Mouse (Mus musculus) intestine, embryonic 16.5 days (tissue): ENCODE measurements around the gene Tmco3. TPM values are rescaled to one million over a fixed set of nuclear protein-coding genes. Genes with fewer than 3 reads are reported as not detected.

Experiments used
- ATAC-seq: fragments of 200-750 bp; cut with Nextera tagmentation; 2 replicates; pipeline ENCODE4 v1.8.0; 2017; ENCODE audit warnings: moderate TSS enrichment, moderate library complexity
- H3K27ac ChIP-seq: fragments of 300-500 bp; sonication (generic); 2 replicates; pipeline ENCODE4 v1.5.1; 2014; ENCODE audit warnings: mild to moderate bottlenecking, low read length
- H3K27me3 ChIP-seq: fragments of 300-500 bp; sonication (generic); replicated peaks from 2 replicates; pipeline ENCODE4 v1.6.1; 2014; ENCODE audit warnings: low read length, control low read depth, mixed read lengths; ENCODE audit not compliant: control insufficient read depth, insufficient read depth
- H3K36me3 ChIP-seq: fragments of 300-500 bp; sonication (generic); 2 replicates; pipeline ENCODE4 v1.6.1; 2014; ENCODE audit warnings: low read length, control low read depth; ENCODE audit not compliant: control insufficient read depth, insufficient read depth
- H3K4me1 ChIP-seq: fragments of 300-500 bp; sonication (generic); 2 replicates; pipeline ENCODE4 v1.6.1; 2014; ENCODE audit warnings: low read length, control low read depth, mixed read lengths; ENCODE audit not compliant: control insufficient read depth, insufficient read depth
- H3K4me2 ChIP-seq: fragments of 300-500 bp; sonication (generic); 2 replicates; pipeline ENCODE4 v1.6.1; 2014; ENCODE audit warnings: low read depth, low read length, control low read depth
- H3K4me3 ChIP-seq: fragments of 300-500 bp; sonication (generic); 2 replicates; pipeline ENCODE4 v1.5.1; 2014; ENCODE audit warnings: mild to moderate bottlenecking, low read length
- H3K9ac ChIP-seq: fragments of 300-500 bp; sonication (generic); 2 replicates; pipeline ENCODE4 v1.6.1; 2014; ENCODE audit warnings: low read depth, low read length
- H3K9me3 ChIP-seq: fragments of 300-500 bp; sonication (generic); 2 replicates; pipeline ENCODE4 v1.6.1; 2016; ENCODE audit warnings: low read length, control low read depth; ENCODE audit not compliant: control insufficient read depth
- WGBS: fragments of 180-500 bp; shearing (Covaris S2); extraction: QIAGEN DNeasy Blood & Tissue Kit; methylation state at CpG from one replicate; pipeline ENCODE4 v1.1.7; 2014; 5-methylcytosine and 5-hydroxymethylcytosine counted together
- polyA plus RNA-seq: library from polyadenylated mRNA; unstranded; fragments of >200 nt; fragmentation: Nextera tagmentation; extraction: Ambion mirVana; gene quantifications from 2 replicates; pipeline ENCODE4 v1.2.1, GENCODE M21; 2015

Tmco3 gene
- polyA plus RNA-seq, 1 experiment from 2014 or later: 28.0 TPM

DNA sequence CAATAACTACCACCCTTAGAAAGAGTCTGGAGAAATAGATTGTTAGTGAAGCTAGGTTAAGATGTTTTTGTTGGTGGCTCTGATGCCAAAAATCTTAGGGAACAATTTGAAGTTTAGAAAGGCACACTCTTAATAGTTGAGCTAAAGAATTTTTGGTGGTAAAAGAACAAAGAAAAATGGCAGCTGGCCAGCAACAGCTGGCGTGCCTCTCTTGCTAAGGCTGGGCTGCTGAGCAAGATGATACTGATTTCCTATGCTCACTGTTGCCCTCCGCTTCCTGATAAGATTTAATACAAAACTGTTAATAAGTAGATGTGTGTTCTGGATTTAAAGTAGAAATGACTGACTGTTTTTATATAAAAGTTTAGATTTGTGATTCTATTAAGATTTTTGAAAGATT, 20.4 kb upstream of the Tmco3 start:
- H3K36me3 ChIP-seq: peaks cover 9% of the 10 kb centered on the region; the same call in 1 of the 2 replicates
- no peaks in the 10 kb centered on the region for H3K4me1 ChIP-seq
- no peak overlapping the region for H3K27ac ChIP-seq
- H3K27me3 ChIP-seq: no peaks in the 10 kb centered on the region
- no peak overlapping the region for H3K4me2 ChIP-seq
- H3K9me3 ChIP-seq: no peaks in the 10 kb centered on the region
- H3K9ac ChIP-seq: no peak overlapping the region
- H3K4me3 ChIP-seq: no peak overlapping the region
- 72% methylated on average over 2 of the region's 2 CpGs for WGBS
- no peak for ATAC-seq

- no peak for ATAC-seq
- Histone ChIP-seq H3K4me1 (no peaks in the 10 kb centered on the region), H3K27ac (no peak overlapping the region), H3K36me3 (peaks cover 9% of the 10 kb centered on the region; the same call in 1 of the 2 replicates), H3K9ac (no peak overlapping the region), H3K9me3 (no peaks in the 10 kb centered on the region), H3K27me3 (no peaks in the 10 kb centered on the region), H3K4me3 (no peak overlapping the region), H3K4me2 (no peak overlapping the region)
- WGBS: 89% methylated on average over 5 of the region's 5 CpGs
Observed at GRCm38 (mm10) chr8:13272834-13273233, 15.2 kb upstream of the Tmco3 start.

DNA sequence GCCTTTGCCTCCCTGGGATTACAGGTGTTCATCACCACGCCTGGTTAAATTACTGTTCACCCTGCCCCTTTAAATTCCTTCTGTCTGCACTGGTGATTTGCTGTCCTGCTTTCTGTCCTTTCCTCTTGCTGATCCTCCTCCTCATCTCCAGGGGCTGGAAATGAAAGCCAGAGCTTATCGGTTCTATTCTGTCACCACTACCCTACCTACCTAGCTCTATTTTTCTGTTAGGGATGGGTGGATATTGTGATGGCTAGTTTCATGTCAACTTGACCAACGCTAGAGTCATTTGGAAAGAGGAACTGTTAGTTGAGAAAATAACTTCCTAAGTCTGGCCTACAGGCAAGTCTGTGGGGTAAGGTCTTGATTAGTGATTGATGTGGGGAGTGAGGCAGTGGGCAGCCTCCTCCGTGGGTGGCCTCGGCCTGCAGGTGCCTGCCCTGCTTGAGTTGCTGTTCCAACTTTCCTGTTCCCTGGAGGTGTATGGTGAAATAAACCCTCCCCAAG, 11.0 kb upstream of the Tmco3 start:
- H3K9ac ChIP-seq: no peak overlapping the region
- ATAC-seq: no peak
- no peaks in the 10 kb centered on the region for H3K27me3 ChIP-seq
- no peak overlapping the region for H3K27ac ChIP-seq
- 80% methylated on average over 5 of the region's 5 CpGs for WGBS
- H3K4me2 ChIP-seq: no peak overlapping the region
- no peak overlapping the region for H3K4me3 ChIP-seq
- no peaks in the 10 kb centered on the region for H3K36me3 ChIP-seq
- no peaks in the 10 kb centered on the region for H3K9me3 ChIP-seq
- no peaks in the 10 kb centered on the region for H3K4me1 ChIP-seq

- WGBS: 69% methylated on average over 1 of the region's 1 CpGs
- no peak overlapping the region for H3K4me3 ChIP-seq
Observed at GRCm38 (mm10) chr8:13283200-13283599, 4.8 kb upstream of the Tmco3 start.

DNA sequence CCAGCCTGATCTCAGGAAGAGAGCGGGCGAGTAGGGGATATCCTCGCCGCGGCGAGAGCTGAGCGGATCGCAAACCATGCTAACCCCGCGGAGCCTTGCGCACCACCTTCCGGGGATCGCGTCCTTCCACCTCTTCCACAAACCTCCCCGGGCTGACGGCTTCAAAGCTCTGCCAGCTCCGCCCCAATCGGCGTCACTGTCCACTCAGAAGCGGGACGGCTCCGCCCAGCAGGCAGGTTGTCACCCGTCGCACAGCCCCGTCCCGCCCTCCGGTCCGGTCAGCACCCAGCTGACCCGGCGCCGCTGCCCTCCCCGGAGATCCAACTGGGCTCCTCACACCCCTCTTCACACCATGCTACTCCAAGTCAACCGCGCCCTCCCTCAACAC, 692 bp upstream of the Tmco3 start:
- Histone ChIP-seq H3K4me2 (peak overlapping the region; percentile 66), H3K27me3 (no peaks in the 10 kb centered on the region), H3K9me3 (no peaks in the 10 kb centered on the region), H3K4me1 (peaks cover 3% of the 10 kb centered on the region; the same call in 1 of the 2 replicates), H3K4me3 (peak overlapping the region; percentile 80), H3K9ac (peak overlapping the region; percentile 88), H3K36me3 (no peaks in the 10 kb centered on the region), H3K27ac (peak overlapping the region; percentile 96)
- under 1% methylated on average over 34 of the region's 34 CpGs for WGBS
- peak; percentile 90 for ATAC-seq

More at GRCm38 (mm10) chr8:13283200-13283599, 4.8 kb upstream of the Tmco3 start:
- Histone ChIP-seq H3K27me3 (no peaks in the 10 kb centered on the region), H3K9ac (no peak overlapping the region), H3K4me1 (peaks cover 3% of the 10 kb centered on the region; the same call in 1 of the 2 replicates), H3K9me3 (no peaks in the 10 kb centered on the region), H3K27ac (no peak overlapping the region), H3K4me2 (no peak overlapping the region), H3K36me3 (no peaks in the 10 kb centered on the region)
- ATAC-seq: no peak

- no peak for ATAC-seq
- 4% methylated on average over 6 of the region's 6 CpGs for WGBS
- Histone ChIP-seq H3K36me3 (no peaks in the 10 kb centered on the region), H3K9me3 (no peaks in the 10 kb centered on the region), H3K27me3 (no peaks in the 10 kb centered on the region), H3K4me3 (peak overlapping the region; percentile 80), H3K4me1 (peaks cover 3% of the 10 kb centered on the region; the same call in 1 of the 2 replicates), H3K27ac (no peak overlapping the region), H3K4me2 (peak overlapping the region; percentile 72), H3K9ac (peak overlapping the region; percentile 88)
Observed at GRCm38 (mm10) chr8:13288646-13289045, 656 bp downstream of the Tmco3 start.

DNA sequence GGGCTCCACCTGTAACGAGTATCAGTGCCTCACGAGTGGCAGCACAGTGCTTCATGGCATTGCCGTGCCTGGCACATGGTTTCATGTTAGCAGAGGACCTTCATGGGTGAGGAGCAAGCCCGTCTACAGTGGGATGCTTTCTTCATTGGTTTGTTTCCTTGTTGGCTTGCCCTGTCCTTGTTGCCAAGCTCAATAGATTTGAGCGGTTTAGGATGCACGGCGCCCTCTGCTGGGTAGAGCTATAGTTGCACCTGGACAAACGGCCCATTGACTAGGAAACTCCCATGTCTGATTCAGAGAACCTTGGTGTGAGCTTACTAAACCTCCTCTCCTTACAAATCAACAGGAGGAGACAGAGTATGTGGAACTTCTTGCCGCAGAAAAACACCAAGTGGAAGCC, 4.4 kb downstream of the Tmco3 start:
- H3K4me3 ChIP-seq: no peak overlapping the region
- no peak overlapping the region for H3K9ac ChIP-seq
- ATAC-seq: no peak
- 28% methylated on average over 9 of the region's 9 CpGs for WGBS
- no peak overlapping the region for H3K4me2 ChIP-seq
- H3K9me3 ChIP-seq: no peaks in the 10 kb centered on the region
- H3K4me1 ChIP-seq: no peaks in the 10 kb centered on the region
- H3K27me3 ChIP-seq: no peaks in the 10 kb centered on the region
- H3K36me3 ChIP-seq: peaks cover 6% of the 10 kb centered on the region
- H3K27ac ChIP-seq: no peak overlapping the region

DNA sequence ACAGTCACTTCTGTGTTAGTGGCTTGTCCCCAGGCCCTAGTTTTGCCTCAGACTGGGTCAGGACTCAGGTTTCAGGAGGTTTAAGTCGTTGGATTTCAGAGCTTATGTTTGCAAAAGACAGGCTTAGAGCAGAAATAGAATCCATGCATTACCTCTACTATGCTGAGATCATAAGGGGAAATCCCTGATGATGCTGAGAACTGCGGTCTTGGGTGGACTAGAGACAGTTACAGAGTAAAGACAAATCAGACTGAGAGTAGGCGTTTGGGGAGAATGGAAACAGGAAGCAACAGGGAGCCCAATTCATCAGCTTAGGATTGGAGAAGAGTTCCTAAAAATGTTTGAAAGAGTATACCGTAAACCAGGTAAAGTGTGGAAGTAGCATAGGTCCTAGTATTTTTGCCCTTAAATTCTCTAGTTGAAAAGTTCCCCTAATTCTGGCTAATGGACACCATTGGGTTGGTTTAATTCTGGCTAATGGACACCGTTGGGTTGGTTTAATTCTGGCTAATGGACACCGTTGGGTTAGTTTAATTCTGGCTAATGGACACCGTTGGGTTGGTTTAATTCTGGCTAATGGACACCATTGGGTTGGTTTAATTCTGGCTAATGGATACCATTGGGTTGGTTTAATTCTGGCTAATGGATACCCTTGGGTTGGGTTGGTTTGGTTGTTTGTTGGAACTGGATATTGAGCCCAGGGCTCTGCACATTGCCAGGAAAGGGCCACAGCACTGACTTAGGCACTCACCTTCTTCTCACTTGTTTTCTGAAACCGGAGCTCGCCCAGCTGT, 5.9 kb downstream of the Tmco3 start:
- no peaks in the 10 kb centered on the region for H3K27me3 ChIP-seq
- H3K4me1 ChIP-seq: no peaks in the 10 kb centered on the region
- H3K4me2 ChIP-seq: no peak overlapping the region
- H3K4me3 ChIP-seq: no peak overlapping the region
- 93% methylated on average over 9 of the region's 9 CpGs for WGBS
- no peak for ATAC-seq
- H3K9me3 ChIP-seq: no peaks in the 10 kb centered on the region
- H3K27ac ChIP-seq: no peak overlapping the region
- H3K36me3 ChIP-seq: peaks cover 7% of the 10 kb centered on the region
- no peak overlapping the region for H3K9ac ChIP-seq

DNA sequence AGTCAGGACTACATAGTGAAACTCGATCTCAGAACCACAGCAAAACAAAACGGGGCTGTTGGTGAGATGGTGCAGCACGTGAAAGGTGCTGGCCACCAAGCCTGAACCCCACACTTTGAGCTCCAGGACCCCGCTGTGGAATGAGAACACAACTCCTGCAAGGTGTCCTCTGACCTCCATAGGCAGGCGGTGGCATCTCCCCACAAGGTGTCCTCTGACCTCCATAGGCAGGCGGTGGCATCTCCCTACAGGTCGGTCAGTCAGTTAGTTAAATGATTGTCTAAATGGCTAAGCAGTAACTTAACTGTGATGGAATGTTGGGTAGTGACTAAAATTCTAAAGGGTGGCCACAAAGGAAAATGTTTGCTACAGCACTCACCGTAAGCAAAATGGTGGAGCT, 11.6 kb downstream of the Tmco3 start:
- H3K4me2 ChIP-seq: no peak overlapping the region
- no peaks in the 10 kb centered on the region for H3K27me3 ChIP-seq
- no peak for ATAC-seq
- peaks cover 19% of the 10 kb centered on the region for H3K36me3 ChIP-seq
- H3K9me3 ChIP-seq: no peaks in the 10 kb centered on the region
- no peaks in the 10 kb centered on the region for H3K4me1 ChIP-seq
- no peak overlapping the region for H3K4me3 ChIP-seq
- H3K27ac ChIP-seq: no peak overlapping the region
- no peak overlapping the region for H3K9ac ChIP-seq
- WGBS: 93% methylated on average over 8 of the region's 8 CpGs
